ENCODE assay signal across 23 mouse cellular contexts in the genomic region with DNA sequence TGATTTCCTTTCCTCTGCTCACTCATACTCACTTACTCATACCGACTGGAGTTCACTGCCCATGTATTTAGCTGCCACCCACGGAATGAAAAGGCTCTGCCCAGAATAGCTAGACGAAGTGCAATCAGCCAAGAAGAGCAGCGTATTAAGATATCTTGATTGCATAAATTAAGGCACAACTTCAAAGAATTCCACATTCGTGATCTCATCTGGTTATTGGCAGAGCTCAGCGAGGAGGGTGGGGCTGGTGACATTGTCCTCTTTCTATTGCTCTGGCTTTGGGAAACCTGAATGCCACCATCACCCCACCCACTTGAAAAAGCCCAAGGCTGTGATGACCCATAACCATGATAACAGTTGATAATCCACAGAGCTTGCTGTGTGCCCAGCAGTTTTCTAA. TPM values are rescaled to one million over a fixed set of nuclear protein-coding genes. Genes with fewer than 3 reads are reported as not detected.
DNase-seq lines count a peak whose midpoint lies in the region; ATAC-seq lines count a peak whose summit lies in the region.
"Had no signal": no experiment of that assay in that cellular context is flagged by ENCODE, and none has a peak within 500 bp of the region (broad histone marks: within the 10 kb centered on the region; RNA-seq: fewer than 3 reads in every experiment).

No protein-coding gene starts in this region.

- H3K27ac ChIP-seq in forebrain, embryonic 14.5 days (ENCODE audit: low read depth, low read length): no peak overlapping the region
- H3K27ac ChIP-seq in forebrain, embryonic 13.5 days: no peak overlapping the region
- H3K27ac ChIP-seq: heart, embryonic 15.5 days; hindbrain, embryonic 10.5 days; kidney, postnatal 0 days; lung, embryonic 15.5 days; neural tube, embryonic 13.5 days; stomach, embryonic 15.5 days had no signal

- H3K36me3 ChIP-seq in forebrain, embryonic 14.5 days (ENCODE audit: control insufficient read depth, insufficient read depth, low read length): no peaks in the 10 kb centered on the region
- H3K36me3 ChIP-seq in forebrain, embryonic 13.5 days (ENCODE audit: poor library complexity, severe bottlenecking): no peaks in the 10 kb centered on the region
- H3K36me3 ChIP-seq: heart, embryonic 15.5 days; hindbrain, embryonic 10.5 days; lung, embryonic 15.5 days; neural tube, embryonic 13.5 days; stomach, embryonic 15.5 days had no signal

- no peak overlapping the region for H3K9ac ChIP-seq in forebrain, embryonic 14.5 days (ENCODE audit: low read length)
- H3K9ac ChIP-seq in forebrain, embryonic 13.5 days: no peak overlapping the region
- H3K9ac ChIP-seq: heart, embryonic 15.5 days; lung, embryonic 15.5 days; neural tube, embryonic 13.5 days; stomach, embryonic 15.5 days had no signal

- no peak for ATAC-seq in forebrain, embryonic 14.5 days
- ATAC-seq in forebrain, embryonic 13.5 days: no peak
- ATAC-seq in erythroblast, adult 5-6 weeks (replicated peaks; ENCODE audit: low FRiP score, poor library complexity, severe bottlenecking): no peak

- 0 out of 2 replicates have a peak, but pooled peaks cover 2% of the 10 kb centered on the region for H3K4me1 ChIP-seq in forebrain, embryonic 14.5 days (ENCODE audit: control insufficient read depth, insufficient read depth, low read length)
- peaks cover 8% of the 10 kb centered on the region; the same call in 1 of the 2 replicates for H3K4me1 ChIP-seq in forebrain, embryonic 13.5 days
- H3K4me1 ChIP-seq: heart, embryonic 15.5 days; hindbrain, embryonic 10.5 days; lung, embryonic 15.5 days; neural tube, embryonic 13.5 days; stomach, embryonic 15.5 days had no signal

- peak; percentile 47 for DNase-seq in forebrain, embryonic 14.5 days (ENCODE audit: low spot score)
- peak; percentile 45 for DNase-seq in ovary, adult 18-20 months (ENCODE audit: low spot score)
- DNase-seq in ovary, postnatal 36 days (ENCODE audit: low spot score): no peak
- peak; percentile 56 for DNase-seq in adrenal gland, postnatal 14 days
- DNase-seq in layer of hippocampus, adult 8-10 months (ENCODE audit: low spot score in 2 of 2): no peak
- DNase-seq: cerebellum, postnatal 10 days; embryo, embryonic 11 days; heart, adult 18-20 months; spleen, adult 18-20 months; thymus, postnatal 14 days had no signal

- H3K27me3 ChIP-seq in forebrain, embryonic 14.5 days (replicated peaks; ENCODE audit: control insufficient read depth, insufficient read depth, low read length): no peaks in the 10 kb centered on the region
- no peaks in the 10 kb centered on the region for H3K27me3 ChIP-seq in forebrain, embryonic 13.5 days
- H3K27me3 ChIP-seq: heart, embryonic 15.5 days; lung, embryonic 15.5 days; neural tube, embryonic 13.5 days; stomach, embryonic 15.5 days had no signal

- H3K4me2 ChIP-seq in forebrain, embryonic 14.5 days (ENCODE audit: low read length): no peak overlapping the region
- H3K4me2 ChIP-seq in forebrain, embryonic 13.5 days: no peak overlapping the region
- H3K4me2 ChIP-seq: heart, embryonic 15.5 days; liver, embryonic 11.5 days; lung, embryonic 15.5 days; neural tube, embryonic 13.5 days; stomach, embryonic 15.5 days had no signal

- whole genome bisulfite sequencing in forebrain, embryonic 14.5 days: 36% methylated on average over 6 of the region's 6 CpGs
- 45% methylated on average over 6 of the region's 6 CpGs for WGBS in forebrain, embryonic 13.5 days

- no peaks in the 10 kb centered on the region for H3K9me3 ChIP-seq in forebrain, embryonic 14.5 days (replicated peaks; ENCODE audit: control insufficient read depth, low read length)
- no peaks in the 10 kb centered on the region for H3K9me3 ChIP-seq in forebrain, embryonic 13.5 days (replicated peaks)
- H3K9me3 ChIP-seq: heart, embryonic 15.5 days; hindbrain, embryonic 10.5 days; lung, embryonic 15.5 days; neural tube, embryonic 13.5 days; stomach, embryonic 15.5 days had no signal

- no peak overlapping the region for H3K4me3 ChIP-seq in forebrain, embryonic 14.5 days (ENCODE audit: low read depth, low read length)
- no peak overlapping the region for H3K4me3 ChIP-seq in forebrain, embryonic 13.5 days
- H3K4me3 ChIP-seq: heart, embryonic 15.5 days; hindbrain, embryonic 10.5 days; lung, embryonic 15.5 days; neural tube, embryonic 13.5 days; stomach, embryonic 15.5 days had no signal

RNA-seq across cellular contexts. Expression of a gene that starts 23.6 kb away (rescaled TPM):
- polyA plus RNA-seq in forebrain, embryonic 14.5 days (2014; fragmentation: Nextera tagmentation; extraction: Ambion mirVana): not detected in 2 replicates
- not detected in 2 replicates for polyA plus RNA-seq in forebrain, embryonic 13.5 days (2015; fragmentation: Nextera tagmentation; extraction: Ambion mirVana)
- total RNA-seq in adrenal gland, postnatal 14 days (2021): not detected in 2 replicates
- total RNA-seq in erythroblast, adult 5-6 weeks (2015; ENCODE audit: low replicate concordance): not detected in 2 replicates
- total RNA-seq in erythroblast, adult 5-6 weeks (2017; ENCODE audit: low replicate concordance): not detected in 2 replicates
- not detected for total RNA-seq in layer of hippocampus, adult 8-10 months (2022)
- total RNA-seq: ES-E14; gastrocnemius, adult 18-20 months; heart, adult 18-20 months; left cerebral cortex, postnatal 25 days had no signal
- polyA plus RNA-seq: heart, embryonic 15.5 days; hindbrain, embryonic 10.5 days; intestine, embryonic 14.5 days; kidney, postnatal 0 days; liver, embryonic 11.5 days; lung, embryonic 15.5 days; neural tube, embryonic 13.5 days had no signal

RNA-seq across cellular contexts. Expression of a gene that starts 30.0 kb away (rescaled TPM):
- 22.5 and 22.8 TPM in 2 replicates for polyA plus RNA-seq in forebrain, embryonic 14.5 days (2014; fragmentation: Nextera tagmentation; extraction: Ambion mirVana)
- 11.5 and 12.5 TPM in 2 replicates for polyA plus RNA-seq in forebrain, embryonic 13.5 days (2015; fragmentation: Nextera tagmentation; extraction: Ambion mirVana)
- 104 and 106 TPM in 2 replicates for total RNA-seq in adrenal gland, postnatal 14 days (2021)
- 23.4 and 24.7 TPM in 2 replicates for total RNA-seq in erythroblast, adult 5-6 weeks (2015; ENCODE audit: low replicate concordance)
- total RNA-seq in erythroblast, adult 5-6 weeks (2017; ENCODE audit: low replicate concordance): 13.7 and 17.2 TPM in 2 replicates
- 10 to 100 TPM; 28.3 to 45.4 (median 36.9) TPM for total RNA-seq in layer of hippocampus, adult 8-10 months (2022)

RNA-seq across cellular contexts. Expression of a gene that starts 50.0 kb away (rescaled TPM):
- polyA plus RNA-seq in forebrain, embryonic 14.5 days (2014; fragmentation: Nextera tagmentation; extraction: Ambion mirVana): 0.20 and 0.56 TPM in 2 replicates
- polyA plus RNA-seq in forebrain, embryonic 13.5 days (2015; fragmentation: Nextera tagmentation; extraction: Ambion mirVana): 0.23 and 0.43 TPM in 2 replicates
- 8.3 and 12.2 TPM in 2 replicates for total RNA-seq in adrenal gland, postnatal 14 days (2021)
- 3.1 and 6.7 TPM in 2 replicates for total RNA-seq in erythroblast, adult 5-6 weeks (2015; ENCODE audit: low replicate concordance)
- total RNA-seq in erythroblast, adult 5-6 weeks (2017; ENCODE audit: low replicate concordance): 6.0 and 6.6 TPM in 2 replicates
- total RNA-seq in layer of hippocampus, adult 8-10 months (2022): 1 to 10 TPM in 1 of 4 experiments, under 1 TPM in 3; 0.32 to 1.1 (median 0.75) TPM

RNA-seq across cellular contexts. Expression of a gene that starts 56.9 kb away (rescaled TPM):
- polyA plus RNA-seq in forebrain, embryonic 14.5 days (2014; fragmentation: Nextera tagmentation; extraction: Ambion mirVana): 0.15 and 0.27 TPM in 2 replicates
- 0.09 and 0.13 TPM in 2 replicates for polyA plus RNA-seq in forebrain, embryonic 13.5 days (2015; fragmentation: Nextera tagmentation; extraction: Ambion mirVana)
- 176 and 200 TPM in 2 replicates for total RNA-seq in adrenal gland, postnatal 14 days (2021)
- not detected in 2 replicates for total RNA-seq in erythroblast, adult 5-6 weeks (2015; ENCODE audit: low replicate concordance)
- total RNA-seq in erythroblast, adult 5-6 weeks (2017; ENCODE audit: low replicate concordance): 0.34 TPM in 1 of 2 replicates, not detected in the other
- total RNA-seq in layer of hippocampus, adult 8-10 months (2022): under 1 TPM in 3 of 4 experiments, not detected in 1; 0.24 to 0.39 (median 0.29) TPM

Comparison
In these comparisons a context has a peak if more than half of its experiments do, and no peak if none do; other contexts are left out.
1. DNase-seq: peak in forebrain, embryonic 14.5 days (single experiment), ovary, adult 18-20 months (single experiment) and adrenal gland, postnatal 14 days (single experiment); none in ovary, postnatal 36 days (single experiment) and layer of hippocampus, adult 8-10 months (0 of 2).